Mouse (Mus musculus) heart, embryonic 16.5 days (tissue): ENCODE data around the gene Tbcb. TPM values are rescaled to one million over a fixed set of nuclear protein-coding genes. Genes with fewer than 3 reads are reported as not detected.
"Not testable (repeated sequence)": the region's sequence is repeated elsewhere in the genome, so short reads cannot be mapped to it uniquely, and the experiment has no call there.

ENCODE experiments used
- ATAC-seq: fragments of 200-750 bp; cut with Nextera tagmentation; replicated peaks from 2 replicates; pipeline ENCODE4 v1.8.0; 2017; ENCODE audit warnings: moderate number of reproducible peaks; ENCODE audit not compliant: insufficient read depth, low FRiP score; ENCODE audit errors: extremely low read depth
- H3K27ac ChIP-seq: fragments of 300-500 bp; sonication (generic); 2 replicates; pipeline ENCODE4 v1.5.1; 2014; ENCODE audit warnings: mild to moderate bottlenecking, low read length, control low read depth, moderate library complexity
- H3K27me3 ChIP-seq: fragments of 300-500 bp; sonication (generic); 2 replicates; pipeline ENCODE4 v1.6.1; 2014; ENCODE audit warnings: low read length, mixed read lengths; ENCODE audit not compliant: control insufficient read depth, insufficient read depth
- H3K36me3 ChIP-seq: fragments of 300-500 bp; sonication (generic); 2 replicates; pipeline ENCODE4 v1.6.1; 2014; ENCODE audit not compliant: control insufficient read depth, insufficient read depth
- H3K4me1 ChIP-seq: fragments of 300-500 bp; sonication (generic); 2 replicates; pipeline ENCODE4 v1.6.1; 2014; ENCODE audit warnings: low read length, mixed read lengths; ENCODE audit not compliant: control insufficient read depth, insufficient read depth
- H3K4me2 ChIP-seq: fragments of 300-500 bp; sonication (generic); 2 replicates; pipeline ENCODE4 v1.6.1; 2014; ENCODE audit warnings: low read depth, mild to moderate bottlenecking, control low read depth, low read length
- H3K4me3 ChIP-seq: fragments of 300-500 bp; sonication (generic); 2 replicates; pipeline ENCODE4 v1.5.1; 2014; ENCODE audit warnings: mild to moderate bottlenecking, control low read depth, low read length
- H3K9ac ChIP-seq: fragments of 300-500 bp; sonication (generic); 2 replicates; pipeline ENCODE4 v1.6.1; 2014; ENCODE audit warnings: low read length, control low read depth
- H3K9me3 ChIP-seq: fragments of 300-500 bp; sonication (generic); replicated peaks from 2 replicates; pipeline ENCODE4 v1.6.1; 2016; ENCODE audit warnings: low read length; ENCODE audit not compliant: control insufficient read depth
- WGBS: fragments of 180-500 bp; shearing (Covaris S2); extraction: QIAGEN DNeasy Blood & Tissue Kit; methylation state at CpG from one replicate; pipeline ENCODE4 v1.1.7; 2014; 5-methylcytosine and 5-hydroxymethylcytosine counted together
- polyA plus RNA-seq: library from polyadenylated mRNA; unstranded; fragments of >200 nt; fragmentation: Nextera tagmentation; extraction: Ambion mirVana; gene quantifications from 2 replicates; pipeline ENCODE4 v1.2.1, GENCODE M21; 2015

The Tbcb gene
- polyA plus RNA-seq, 1 experiment from 2014 or later, result 154 TPM

DNA sequence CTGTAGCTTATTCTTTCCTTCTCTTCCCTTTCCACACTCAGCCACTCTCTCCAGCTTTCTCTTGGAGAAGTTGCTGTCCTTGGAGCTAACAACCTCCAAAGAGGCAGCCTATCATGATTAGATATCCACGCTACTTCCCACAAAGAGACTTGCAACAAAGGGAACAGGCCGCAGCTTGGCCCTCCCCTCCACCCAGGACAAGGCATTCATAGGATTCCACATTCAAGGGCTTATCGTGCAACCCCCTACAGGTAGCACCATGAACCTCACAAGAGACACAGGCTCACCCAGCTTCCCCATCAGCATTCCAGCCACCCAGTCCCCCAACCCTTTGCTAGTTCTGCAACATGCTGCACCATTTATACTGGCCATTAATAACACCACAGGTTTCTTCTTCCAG, 34.7 kb upstream of the Tbcb start:
- H3K9ac ChIP-seq, result no peak overlapping the region
- 47% methylated on average over 3 of the region's 3 CpGs for WGBS
- no peak overlapping the region for H3K4me3 ChIP-seq
- H3K27ac ChIP-seq, result no peak overlapping the region
- H3K4me2 ChIP-seq, result no peak overlapping the region
- H3K4me1 ChIP-seq, result peaks cover 4% of the 10 kb centered on the region; the same call in 1 of the 2 replicates
- no peaks in the 10 kb centered on the region for H3K27me3 ChIP-seq
- H3K36me3 ChIP-seq, result peaks cover 7% of the 10 kb centered on the region
- H3K9me3 ChIP-seq, result no peaks in the 10 kb centered on the region
- no peak for ATAC-seq

DNA sequence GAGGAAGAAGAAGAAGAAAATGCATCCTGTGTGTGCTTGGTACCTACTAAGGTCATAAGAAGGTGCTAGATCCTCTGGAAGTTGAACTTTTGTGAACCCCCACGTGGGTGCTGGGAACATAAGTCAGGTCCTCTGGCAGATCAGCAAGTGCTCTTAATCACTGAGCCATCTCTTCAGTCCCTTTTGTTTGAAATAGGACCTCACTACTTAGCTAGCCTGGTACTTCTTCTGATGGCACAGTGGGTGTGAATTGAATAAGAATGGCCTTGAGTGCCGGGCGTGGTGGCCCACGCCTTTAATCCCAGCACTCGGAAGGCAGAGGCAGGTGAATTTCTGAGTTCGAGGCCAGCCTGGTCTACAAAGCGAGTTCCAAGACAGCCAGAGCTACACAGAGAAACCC, 33.9 kb upstream of the Tbcb start:
- Histone ChIP-seq H3K4me2 (no peak overlapping the region), H3K4me3 (no peak overlapping the region), H3K36me3 (peaks cover 7% of the 10 kb centered on the region), H3K27me3 (no peaks in the 10 kb centered on the region), H3K4me1 (peaks cover 4% of the 10 kb centered on the region; the same call in 1 of the 2 replicates), H3K9me3 (no peaks in the 10 kb centered on the region), H3K27ac (no peak overlapping the region), H3K9ac (no peak overlapping the region)
- no peak for ATAC-seq
- WGBS, result 94% methylated on average over 7 of the region's 7 CpGs

- Histone ChIP-seq H3K4me1 (peaks cover 4% of the 10 kb centered on the region; the same call in 1 of the 2 replicates), H3K4me2 (no peak overlapping the region), H3K4me3 (no peak overlapping the region), H3K27ac (no peak overlapping the region), H3K36me3 (peaks cover 7% of the 10 kb centered on the region), H3K9me3 (no peaks in the 10 kb centered on the region), H3K27me3 (no peaks in the 10 kb centered on the region), H3K9ac (no peak overlapping the region)
- 88% methylated on average over 5 of the region's 5 CpGs for WGBS
- no peak for ATAC-seq
Measured at GRCm38 (mm10) chr7:30265531-30265930, 33.5 kb upstream of the Tbcb start.

DNA sequence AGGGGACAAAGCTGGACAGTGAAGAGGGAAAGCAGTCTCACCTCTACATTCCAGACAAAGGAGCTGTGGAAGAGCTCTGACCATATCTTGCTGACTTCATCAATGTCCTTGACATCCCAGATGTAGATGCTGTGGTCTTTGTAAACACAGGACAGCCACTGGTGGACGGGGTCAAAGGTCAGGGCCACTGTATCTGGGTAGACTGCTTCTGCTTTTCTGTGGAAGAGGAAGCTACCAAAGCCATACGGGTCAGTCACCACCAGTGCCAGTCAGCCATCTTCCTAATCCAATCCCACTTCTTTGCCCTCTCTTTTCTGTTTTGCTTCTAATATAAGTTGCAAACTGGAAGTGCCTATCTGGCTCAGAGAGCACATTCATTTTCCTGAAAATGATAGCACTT, 33.0 kb upstream of the Tbcb start:
- H3K4me2 ChIP-seq, result no peak overlapping the region
- no peaks in the 10 kb centered on the region for H3K9me3 ChIP-seq
- no peak overlapping the region for H3K4me3 ChIP-seq
- H3K27ac ChIP-seq, result no peak overlapping the region
- H3K4me1 ChIP-seq, result peaks cover 4% of the 10 kb centered on the region; the same call in 1 of the 2 replicates
- WGBS, result 65% methylated on average over 2 of the region's 2 CpGs
- no peak for ATAC-seq
- peaks cover 7% of the 10 kb centered on the region for H3K36me3 ChIP-seq
- H3K27me3 ChIP-seq, result no peaks in the 10 kb centered on the region
- H3K9ac ChIP-seq, result no peak overlapping the region

DNA sequence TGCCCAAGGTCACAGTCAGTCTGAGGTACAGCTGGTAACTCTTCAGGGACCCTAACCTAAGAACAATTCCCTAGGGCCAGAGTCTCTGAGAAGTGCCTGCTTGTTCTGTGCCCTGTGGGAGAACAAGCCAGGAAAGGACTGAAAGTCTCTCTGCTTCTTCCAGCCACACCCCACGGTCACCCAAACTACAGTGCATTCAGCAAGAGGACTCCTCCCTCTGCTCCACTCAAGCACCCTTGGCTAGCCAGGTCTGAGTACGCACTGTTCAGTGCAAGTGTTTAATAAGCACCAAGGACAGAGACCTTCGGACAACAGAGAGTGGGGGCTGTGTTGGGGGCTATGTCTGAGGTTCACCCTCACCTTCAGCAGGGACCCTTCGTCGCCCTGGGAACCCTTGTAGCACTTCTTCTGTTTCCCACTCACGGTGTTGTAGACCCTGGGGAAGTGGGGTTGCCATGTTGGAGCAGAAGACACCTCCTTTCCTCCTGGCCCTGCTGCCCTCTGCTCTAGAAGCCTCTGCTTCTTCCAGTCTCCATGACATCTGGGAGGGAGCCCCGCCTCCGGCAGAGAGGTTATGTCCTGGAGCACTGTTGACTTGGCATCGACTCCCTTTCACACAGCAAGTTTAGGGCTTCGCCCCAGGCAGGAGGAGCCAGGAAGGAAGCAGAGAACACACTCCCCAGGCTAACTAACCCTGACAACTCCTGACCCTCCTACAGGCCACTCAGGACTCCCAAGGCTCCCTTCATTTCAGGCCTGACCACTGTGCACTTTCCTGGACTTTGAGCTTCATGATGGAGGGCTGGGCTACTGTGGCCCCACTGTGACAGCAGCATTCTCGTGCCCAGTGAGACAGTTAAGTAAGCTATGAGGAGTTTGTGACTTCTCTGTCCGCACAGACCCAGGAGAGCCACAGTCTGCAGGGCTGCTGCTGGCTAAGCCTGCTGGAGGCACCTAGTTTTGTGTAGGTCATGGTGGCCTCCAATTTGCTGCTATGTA, 20.2 kb upstream of the Tbcb start:
- no peak for ATAC-seq
- Histone ChIP-seq H3K9me3 (no peaks in the 10 kb centered on the region), H3K4me1 (no peaks in the 10 kb centered on the region), H3K27ac (no peak overlapping the region), H3K4me2 (no peak overlapping the region), H3K36me3 (peaks cover 2% of the 10 kb centered on the region; the same call in 1 of the 2 replicates), H3K4me3 (no peak overlapping the region), H3K27me3 (no peaks in the 10 kb centered on the region), H3K9ac (no peak overlapping the region)
- 83% methylated on average over 12 of the region's 12 CpGs for WGBS

DNA sequence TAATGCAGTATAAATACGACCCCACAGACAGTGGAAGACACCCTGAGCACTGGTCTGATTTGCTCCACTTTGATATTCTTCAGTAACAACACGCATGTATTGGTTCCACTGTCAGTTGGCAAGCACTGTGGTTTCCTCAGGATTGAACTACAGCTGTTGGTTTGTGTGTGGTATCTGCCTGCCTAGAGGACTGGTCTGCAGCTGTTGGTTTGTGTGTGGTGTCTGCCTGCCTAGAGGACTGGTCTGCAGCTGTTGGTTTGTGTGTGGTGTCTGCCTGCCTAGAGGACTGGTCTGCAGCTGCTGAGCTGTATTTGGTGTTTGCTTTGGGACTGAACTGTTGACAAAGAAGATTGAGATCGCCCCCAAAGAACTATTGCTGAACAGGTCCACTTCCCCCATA, 5.3 kb upstream of the Tbcb start:
- H3K4me2 ChIP-seq, H3K27ac ChIP-seq, ATAC-seq, H3K9ac ChIP-seq, H3K36me3 ChIP-seq, H3K4me1 ChIP-seq, H3K4me3 ChIP-seq, H3K27me3 ChIP-seq, H3K9me3 ChIP-seq: not testable (repeated sequence)
- 84% methylated on average over 3 of the region's 3 CpGs for WGBS

GRCm38 (mm10) chr7:30235625-30236024, 3.6 kb upstream of the Tbcb start, which contains the start of gene Ovol3:
TSS of gene Ovol3 (minus strand) at chr7:30235725.
- Histone ChIP-seq H3K4me1 (peaks cover 7% of the 10 kb centered on the region), H3K36me3 (peaks cover 3% of the 10 kb centered on the region; the same call in 1 of the 2 replicates), H3K4me3 (no peak within 1 kb of the TSS), H3K9ac (no peak within 1 kb of the TSS), H3K27me3 (no peaks in the 10 kb centered on the region), H3K9me3 (no peaks in the 10 kb centered on the region), H3K4me2 (no peak within 1 kb of the TSS), H3K27ac (no peak within 1 kb of the TSS)
- ATAC-seq, result no peak
- 82% methylated on average over 4 of the region's 4 CpGs for WGBS

DNA sequence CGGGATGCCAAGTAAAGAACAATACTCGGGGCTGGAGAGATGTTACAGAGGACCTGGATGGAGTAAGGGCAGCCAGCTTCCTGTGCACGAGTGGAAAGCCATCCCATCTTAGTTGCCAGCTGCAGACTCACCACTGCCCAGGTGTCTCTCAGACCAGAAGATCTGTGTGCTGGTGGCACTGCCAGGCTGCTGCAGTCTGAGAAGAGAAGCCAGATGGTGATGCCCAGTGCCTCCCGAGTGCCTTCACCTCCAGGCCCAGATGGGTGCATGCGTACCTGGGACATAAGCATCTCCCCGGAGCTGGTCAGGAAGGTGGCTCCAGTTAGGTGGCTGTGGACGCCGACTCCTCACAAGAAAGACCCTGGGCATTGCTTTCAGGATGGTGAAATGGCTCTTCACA, 3.0 kb upstream of the Tbcb start:
- Histone ChIP-seq H3K4me2 (no peak overlapping the region), H3K9ac (no peak overlapping the region), H3K4me3 (no peak overlapping the region), H3K9me3 (no peaks in the 10 kb centered on the region), H3K27ac (no peak overlapping the region), H3K27me3 (no peaks in the 10 kb centered on the region), H3K36me3 (peaks cover 3% of the 10 kb centered on the region; the same call in 1 of the 2 replicates), H3K4me1 (peaks cover 10% of the 10 kb centered on the region)
- ATAC-seq, result no peak
- 91% methylated on average over 8 of the region's 8 CpGs for WGBS

DNA sequence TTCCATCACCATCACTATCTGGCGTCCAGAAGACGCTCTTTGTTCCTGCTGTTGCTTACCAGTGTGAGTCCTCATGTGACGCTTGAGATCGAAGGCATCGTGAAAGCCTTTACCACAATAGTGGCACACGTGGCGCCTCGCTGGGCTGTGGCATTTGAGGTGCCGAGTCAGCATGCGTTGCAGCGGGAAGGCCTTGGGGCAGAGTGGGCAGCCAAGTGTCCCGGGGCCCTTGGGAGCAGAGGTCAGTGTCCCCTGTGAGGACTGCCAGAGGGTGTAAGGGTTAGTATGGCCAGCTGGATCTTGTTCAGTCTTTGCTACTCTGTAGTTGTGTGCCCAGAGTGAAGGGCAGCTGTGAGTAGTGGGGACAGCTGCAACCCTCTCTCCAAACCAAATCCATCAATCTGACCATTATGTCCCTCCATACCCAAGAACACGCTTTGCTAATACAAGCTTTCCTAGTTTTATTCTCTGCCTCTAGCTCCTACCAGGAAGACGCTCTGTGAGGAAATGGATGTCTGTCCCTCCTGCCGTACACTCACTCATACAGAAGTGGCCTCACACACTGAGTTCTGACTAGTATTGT, 2.3 kb upstream of the Tbcb start:
- Histone ChIP-seq H3K4me1 (peaks cover 10% of the 10 kb centered on the region), H3K27ac (no peak overlapping the region), H3K4me3 (no peak overlapping the region), H3K9me3 (no peaks in the 10 kb centered on the region), H3K36me3 (0 out of 2 replicates have a peak, but pooled peaks cover 7% of the 10 kb centered on the region), H3K27me3 (no peaks in the 10 kb centered on the region), H3K9ac (no peak overlapping the region), H3K4me2 (no peak overlapping the region)
- no peak for ATAC-seq
- 90% methylated on average over 15 of the region's 15 CpGs for WGBS
